Mouse (Mus musculus) limb, embryonic 13.5 days (tissue): ENCODE results near the gene Gimap4. TPM values are rescaled to one million over a fixed set of nuclear protein-coding genes. Genes with fewer than 3 reads are reported as not detected.

Experiments used
- ATAC-seq: fragments of 200-750 bp; cut with Nextera tagmentation; 2 replicates; pipeline ENCODE4 v1.8.0; 2017; ENCODE audit warnings: low read depth, moderate number of reproducible peaks, moderate TSS enrichment; ENCODE audit not compliant: low FRiP score
- H3K27ac ChIP-seq: fragments of 300-500 bp; sonication (generic); 2 replicates; pipeline ENCODE4 v1.5.1; 2015; ENCODE audit warnings: inconsistent platforms, mild to moderate bottlenecking, moderate library complexity
- H3K27me3 ChIP-seq: fragments of 300-500 bp; sonication (generic); 2 replicates; pipeline ENCODE4 v1.6.1; 2015; ENCODE audit warnings: mild to moderate bottlenecking, inconsistent platforms
- H3K36me3 ChIP-seq: fragments of 300-500 bp; sonication (generic); 2 replicates; pipeline ENCODE4 v1.6.1; 2015; ENCODE audit warnings: inconsistent platforms, mild to moderate bottlenecking, moderate library complexity
- H3K4me1 ChIP-seq: fragments of 300-500 bp; sonication (generic); 2 replicates; pipeline ENCODE4 v1.6.1; 2015; ENCODE audit warnings: inconsistent platforms
- H3K4me2 ChIP-seq: fragments of 300-500 bp; sonication (generic); replicated peaks from 2 replicates; pipeline ENCODE4 v1.6.1; 2015; ENCODE audit warnings: inconsistent platforms, mild to moderate bottlenecking, moderate library complexity
- H3K4me3 ChIP-seq: fragments of 300-500 bp; sonication (generic); 2 replicates; pipeline ENCODE4 v1.5.1; 2015; ENCODE audit warnings: moderate library complexity, mild to moderate bottlenecking, inconsistent platforms
- H3K9ac ChIP-seq: fragments of 300-500 bp; sonication (generic); 2 replicates; pipeline ENCODE4 v1.6.1; 2015; ENCODE audit warnings: mild to moderate bottlenecking, inconsistent platforms
- H3K9me3 ChIP-seq: fragments of 300-500 bp; sonication (generic); 2 replicates; pipeline ENCODE4 v1.6.1; 2016; ENCODE audit warnings: inconsistent platforms
- WGBS: fragments of 180-500 bp; shearing (Covaris S2); methylation state at CpG from one replicate; pipeline ENCODE4 v1.1.7; 2015; 5-methylcytosine and 5-hydroxymethylcytosine counted together
- polyA plus RNA-seq: library from polyadenylated mRNA; unstranded; fragments of >200 nt; fragmentation: Nextera tagmentation; extraction: Ambion mirVana; gene quantifications from 2 replicates; pipeline ENCODE4 v1.2.1, GENCODE M21; 2015

Gimap4 gene
- polyA plus RNA-seq, 1 experiment from 2014 or later = 12.5 TPM

DNA sequence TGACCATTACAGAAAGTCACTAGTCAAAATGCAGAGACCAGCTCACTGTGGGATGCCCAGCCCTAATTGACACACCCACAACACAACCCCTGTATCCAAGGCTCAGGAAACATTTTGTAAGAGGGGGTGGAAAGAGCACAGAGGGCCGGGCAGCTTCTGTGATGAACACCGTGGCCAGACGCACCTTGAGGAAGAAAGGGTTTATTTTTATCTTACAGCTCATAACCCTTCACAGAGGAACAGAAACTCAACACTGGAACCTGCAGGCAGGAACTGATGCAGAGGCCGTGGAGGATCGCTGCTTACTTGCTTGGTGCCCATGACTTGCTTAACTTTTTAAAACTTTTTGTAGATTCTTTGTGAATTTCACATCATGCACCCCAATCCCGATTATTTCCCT is 8.6 kb downstream of the Gimap4 start:
- H3K4me2 ChIP-seq = no peak overlapping the region
- H3K27me3 ChIP-seq = no peaks in the 10 kb centered on the region
- no peaks in the 10 kb centered on the region for H3K9me3 ChIP-seq
- no peak for ATAC-seq
- no peak overlapping the region for H3K27ac ChIP-seq
- H3K4me1 ChIP-seq = no peaks in the 10 kb centered on the region
- no peaks in the 10 kb centered on the region for H3K36me3 ChIP-seq
- no peak overlapping the region for H3K4me3 ChIP-seq
- 77% methylated on average over 6 of the region's 6 CpGs for WGBS
- H3K9ac ChIP-seq = no peak overlapping the region

DNA sequence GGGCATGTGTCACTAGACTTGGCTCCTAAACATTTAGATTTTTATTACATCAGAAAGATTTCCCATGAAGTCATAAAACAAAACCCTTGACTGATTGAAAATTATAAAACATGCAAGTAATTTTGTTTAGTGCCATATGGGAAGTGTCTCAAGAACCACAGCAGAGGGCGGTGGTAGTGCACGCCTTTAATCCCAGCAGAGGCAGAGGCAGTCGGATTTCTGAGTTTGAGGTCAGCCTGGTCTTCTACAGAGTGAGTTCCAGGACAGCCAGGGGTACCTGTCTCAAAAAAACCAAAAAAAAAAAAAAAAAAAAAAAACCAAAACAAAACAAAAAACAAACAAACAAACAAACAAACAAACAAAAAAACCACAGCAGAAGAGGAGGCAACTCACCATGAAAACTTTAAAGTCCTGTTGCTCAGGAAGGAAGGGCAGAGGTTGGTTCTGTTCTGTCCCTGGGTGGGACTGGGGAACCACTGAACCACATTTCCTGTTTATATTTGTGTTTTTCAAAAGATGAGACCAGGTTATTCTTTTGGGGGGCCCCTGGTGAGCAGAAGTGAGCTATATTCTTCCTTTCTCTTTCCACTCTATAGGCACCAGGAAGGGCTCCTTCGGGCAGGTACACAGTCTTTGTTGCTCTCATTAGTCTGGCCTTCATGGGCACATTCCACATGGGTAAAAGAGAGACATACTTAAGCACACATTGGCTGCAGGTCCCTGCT is 12.6 kb downstream of the Gimap4 start:
- Histone ChIP-seq H3K4me2 (no peak overlapping the region), H3K9ac (no peak overlapping the region), H3K9me3 (no peaks in the 10 kb centered on the region), H3K27ac (no peak overlapping the region), H3K4me3 (no peak overlapping the region), H3K4me1 (no peaks in the 10 kb centered on the region), H3K27me3 (no peaks in the 10 kb centered on the region), H3K36me3 (no peaks in the 10 kb centered on the region)
- ATAC-seq = no peak
- WGBS = 80% methylated on average over 4 of the region's 4 CpGs

GRCm38 (mm10) chr6:48697555-48697930 is 13.2 kb downstream of the Gimap4 start:
- ATAC-seq = no peak
- Histone ChIP-seq H3K4me2 (no peak overlapping the region), H3K4me3 (no peak overlapping the region), H3K9ac (no peak overlapping the region), H3K27ac (no peak overlapping the region), H3K4me1 (no peaks in the 10 kb centered on the region), H3K9me3 (no peaks in the 10 kb centered on the region), H3K36me3 (no peaks in the 10 kb centered on the region), H3K27me3 (no peaks in the 10 kb centered on the region)
- WGBS = 38% methylated on average over 1 of the region's 1 CpGs

GRCm38 (mm10) chr6:48698066-48698856 is 13.9 kb downstream of the Gimap4 start:
- Histone ChIP-seq H3K36me3 (no peaks in the 10 kb centered on the region), H3K27me3 (no peaks in the 10 kb centered on the region), H3K9ac (no peak overlapping the region), H3K4me2 (no peak overlapping the region), H3K27ac (no peak overlapping the region), H3K9me3 (no peaks in the 10 kb centered on the region), H3K4me3 (no peak overlapping the region), H3K4me1 (no peaks in the 10 kb centered on the region)
- ATAC-seq = no peak
- 83% methylated on average over 7 of the region's 7 CpGs for WGBS

DNA sequence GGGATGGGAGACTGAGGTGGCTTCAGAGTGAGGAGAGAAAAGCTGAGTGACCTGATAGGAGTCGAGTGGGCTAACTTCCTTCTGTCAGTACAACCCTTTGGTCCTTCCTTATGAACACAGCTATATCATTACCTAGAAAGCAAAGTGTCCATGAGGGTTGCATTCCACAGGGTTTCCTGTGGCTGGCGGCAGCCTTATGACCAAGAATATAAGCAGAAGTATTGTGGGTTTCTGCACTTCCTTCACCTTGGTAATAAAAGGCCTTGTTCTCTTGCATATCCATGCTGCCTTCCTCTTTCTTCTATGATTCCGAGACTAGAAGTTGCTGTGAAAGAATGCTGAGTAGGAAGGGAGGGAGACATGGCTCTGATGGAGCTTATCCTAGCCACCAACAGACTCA is 14.5 kb downstream of the Gimap4 start:
- ATAC-seq = no peak
- WGBS = 73% methylated on average over 3 of the region's 3 CpGs
- H3K36me3 ChIP-seq = no peaks in the 10 kb centered on the region

GRCm38 (mm10) chr6:48700251-48701075 is 16.1 kb downstream of the Gimap4 start:
- Histone ChIP-seq H3K27ac (no peak overlapping the region; the same call in 1 of the 2 replicates), H3K9ac (no peak overlapping the region), H3K36me3 (no peaks in the 10 kb centered on the region), H3K4me3 (no peak overlapping the region), H3K9me3 (no peaks in the 10 kb centered on the region), H3K4me2 (no peak overlapping the region), H3K4me1 (no peaks in the 10 kb centered on the region), H3K27me3 (no peaks in the 10 kb centered on the region)
- no peak for ATAC-seq
- 51% methylated on average over 5 of the region's 5 CpGs for WGBS

More for the DNA sequence above, 14.5 kb downstream of the Gimap4 start:
- no peaks in the 10 kb centered on the region for H3K9me3 ChIP-seq
- no peak overlapping the region for H3K4me3 ChIP-seq
- no peaks in the 10 kb centered on the region for H3K4me1 ChIP-seq
- H3K27ac ChIP-seq = no peak overlapping the region
- no peak overlapping the region for H3K4me2 ChIP-seq
- no peaks in the 10 kb centered on the region for H3K27me3 ChIP-seq
- no peak overlapping the region for H3K9ac ChIP-seq

- H3K4me2 ChIP-seq = no peak overlapping the region
- 79% methylated on average over 7 of the region's 7 CpGs for WGBS
Measured at GRCm38 (mm10) chr6:48702146-48702545, 17.8 kb downstream of the Gimap4 start.

DNA sequence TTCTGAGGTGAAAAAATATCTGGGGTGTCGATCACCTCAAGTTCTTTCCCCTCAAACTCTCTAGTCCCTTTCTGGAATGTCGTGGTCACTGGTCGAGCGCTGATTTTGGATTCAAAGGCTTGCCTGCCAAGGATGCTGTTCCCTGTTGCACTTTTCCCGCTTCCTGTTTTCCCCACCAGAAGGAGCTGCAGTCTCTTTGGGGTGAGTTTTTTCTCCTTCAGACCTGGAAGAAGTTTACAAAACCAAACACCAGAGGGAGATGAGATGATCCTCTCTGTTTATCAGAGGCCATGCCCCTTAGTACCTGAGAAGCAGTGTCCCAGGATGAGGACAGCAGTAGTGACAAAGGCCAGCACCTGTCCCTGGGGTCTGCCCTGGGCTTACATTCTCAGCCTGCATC is 18.3 kb downstream of the Gimap4 start:
- Histone ChIP-seq H3K27ac (no peak overlapping the region), H3K36me3 (no peaks in the 10 kb centered on the region), H3K9ac (no peak overlapping the region), H3K4me2 (no peak overlapping the region), H3K9me3 (no peaks in the 10 kb centered on the region), H3K4me3 (no peak overlapping the region), H3K27me3 (no peaks in the 10 kb centered on the region), H3K4me1 (no peaks in the 10 kb centered on the region)
- WGBS = 60% methylated on average over 5 of the region's 5 CpGs
- ATAC-seq = no peak

More at GRCm38 (mm10) chr6:48702146-48702545, 17.8 kb downstream of the Gimap4 start:
- ATAC-seq = no peak
- Histone ChIP-seq H3K36me3 (no peaks in the 10 kb centered on the region), H3K27ac (no peak overlapping the region), H3K4me3 (no peak overlapping the region), H3K4me1 (no peaks in the 10 kb centered on the region), H3K27me3 (no peaks in the 10 kb centered on the region), H3K9me3 (no peaks in the 10 kb centered on the region), H3K9ac (no peak overlapping the region)

- no peaks in the 10 kb centered on the region for H3K36me3 ChIP-seq
- H3K4me2 ChIP-seq = no peak overlapping the region
Measured at GRCm38 (mm10) chr6:48704146-48704545, 19.8 kb downstream of the Gimap4 start.

DNA sequence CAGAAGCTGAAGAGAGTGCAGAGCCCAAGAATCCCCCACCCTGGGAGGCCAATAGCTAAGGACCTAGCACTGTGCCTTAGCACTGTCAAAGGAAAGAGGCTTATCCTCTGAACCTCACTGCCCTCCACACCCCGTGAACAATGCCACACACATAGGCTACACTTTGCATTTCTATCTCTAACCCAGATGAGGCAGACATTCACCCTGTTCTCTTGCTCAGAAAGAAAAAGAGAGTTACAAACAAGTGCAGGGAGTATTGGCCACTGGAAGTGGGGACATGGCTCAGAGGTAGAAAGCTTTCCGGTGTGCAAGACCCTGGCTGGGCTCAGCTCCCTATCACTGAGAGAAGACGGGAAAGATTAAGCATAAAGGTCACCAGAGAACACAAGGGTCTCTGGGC is 21.8 kb downstream of the Gimap4 start:
- no peak for ATAC-seq
- H3K9ac ChIP-seq = no peak overlapping the region
- 68% methylated on average over 3 of the region's 3 CpGs for WGBS
- H3K4me2 ChIP-seq = no peak overlapping the region
- no peak overlapping the region for H3K4me3 ChIP-seq
- H3K27me3 ChIP-seq = no peaks in the 10 kb centered on the region
- H3K36me3 ChIP-seq = no peaks in the 10 kb centered on the region
- H3K27ac ChIP-seq = no peak overlapping the region
- H3K9me3 ChIP-seq = no peaks in the 10 kb centered on the region
- H3K4me1 ChIP-seq = peaks cover 5% of the 10 kb centered on the region

More at GRCm38 (mm10) chr6:48704146-48704545, 19.8 kb downstream of the Gimap4 start:
- no peaks in the 10 kb centered on the region for H3K27me3 ChIP-seq
- H3K4me1 ChIP-seq = peaks cover 5% of the 10 kb centered on the region
- ATAC-seq = no peak
- H3K4me3 ChIP-seq = no peak overlapping the region
- no peak overlapping the region for H3K9ac ChIP-seq
- H3K9me3 ChIP-seq = no peaks in the 10 kb centered on the region
- H3K27ac ChIP-seq = no peak overlapping the region

DNA sequence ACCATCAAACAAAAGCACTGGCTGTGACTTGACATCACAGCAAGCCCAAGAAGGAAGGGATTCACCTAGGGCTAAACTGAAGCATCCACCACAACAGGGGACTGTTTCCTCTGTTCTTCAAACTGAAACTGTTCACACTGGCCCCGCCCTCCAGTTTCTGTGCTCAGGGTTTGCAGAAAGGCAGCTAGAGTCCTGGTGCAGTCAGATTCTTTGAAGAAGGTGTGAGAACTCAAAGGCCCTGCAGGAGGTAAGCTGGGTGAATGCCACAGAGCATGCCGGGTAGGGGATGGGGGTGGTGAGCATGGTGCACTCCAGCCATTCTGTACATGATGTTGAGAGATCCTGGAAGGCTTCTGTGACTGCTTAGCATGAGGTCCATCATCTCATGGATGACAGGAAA is 34.1 kb downstream of the Gimap4 start, which contains the start of the genes Gm28053 and Gimap7:
Gene Gm28053, plus strand, starts transcription at position 153 of the 400 bp plus-strand sequence.
Gene Gimap7, plus strand, starts transcription at position 167 of the 400 bp plus-strand sequence.
- Histone ChIP-seq H3K9me3 (no peaks in the 10 kb centered on the region), H3K36me3 (no peaks in the 10 kb centered on the region), H3K4me3 (no peak within 1 kb of the TSS), H3K4me1 (no peaks in the 10 kb centered on the region), H3K27me3 (no peaks in the 10 kb centered on the region), H3K27ac (no peak within 1 kb of the TSS), H3K4me2 (no peak within 1 kb of the TSS), H3K9ac (no peak within 1 kb of the TSS)
- 52% methylated on average over 2 of the region's 2 CpGs for WGBS
- no peak for ATAC-seq

DNA sequence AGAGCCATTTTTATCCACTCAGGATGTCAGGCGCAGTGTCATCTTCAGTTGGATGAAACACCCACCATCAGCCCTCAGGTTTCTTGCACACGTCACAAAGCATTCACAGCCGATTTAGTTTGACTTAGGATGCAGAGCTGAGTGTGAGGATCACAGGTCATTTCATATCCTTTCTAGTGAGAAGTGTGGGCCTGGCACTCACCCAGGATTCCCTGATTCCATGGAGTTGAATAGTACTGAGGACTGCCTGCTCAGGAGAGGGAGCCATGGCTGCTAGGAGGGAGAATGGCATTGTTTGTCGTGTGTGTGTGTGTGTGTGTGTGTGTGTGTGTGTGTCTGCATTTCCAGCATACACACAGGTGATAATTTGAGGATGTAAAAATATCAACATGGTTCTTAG is 36.0 kb downstream of the Gimap4 start:
- H3K36me3 ChIP-seq = no peaks in the 10 kb centered on the region
- H3K9ac ChIP-seq = no peak overlapping the region
- H3K27me3 ChIP-seq = no peaks in the 10 kb centered on the region
- ATAC-seq = no peak
- no peak overlapping the region for H3K27ac ChIP-seq
- peaks cover 4% of the 10 kb centered on the region; the same call in 1 of the 2 replicates for H3K9me3 ChIP-seq
- no peak overlapping the region for H3K4me2 ChIP-seq
- WGBS = 87% methylated on average over 4 of the region's 4 CpGs
- no peak overlapping the region for H3K4me3 ChIP-seq
- H3K4me1 ChIP-seq = peaks cover 2% of the 10 kb centered on the region; the same call in 1 of the 2 replicates
